Mouse (Mus musculus): ENCODE measurements around the gene Snrpg. TPM values are rescaled to one million over a fixed set of nuclear protein-coding genes. Genes with fewer than 3 reads are reported as not detected.
A peak's percentile ranks its signal among the peaks of the same experiment; 100 is the strongest.

Gene Snrpg
- polyA plus RNA-seq, 1 experiment from 2014 or later: 781 TPM

- Histone ChIP-seq H3K4me3 (peak overlapping the region; percentile 91), H3K9ac (peak overlapping the region; percentile 44), H3K27me3 (peaks cover 4% of the 10 kb centered on the region; the same call in 1 of the 2 replicates), H3K36me3 (peaks cover 6% of the 10 kb centered on the region; the same call in 1 of the 2 replicates), H3K9me3 (no peaks in the 10 kb centered on the region), H3K4me1 (peaks cover 18% of the 10 kb centered on the region; the same call in 1 of the 2 replicates), H3K27ac (peak overlapping the region; percentile 51), H3K4me2 (peak overlapping the region; percentile 65)
- 32% methylated on average over 12 of the region's 12 CpGs for WGBS
- no peak for ATAC-seq (ENCODE audit: insufficient number of reproducible peaks, insufficient read depth, low FRiP score, low TSS enrichment, low read depth)
Measured at GRCm38 (mm10) chr6:86402681-86403607, 31.8 kb downstream of the Snrpg start.

- H3K4me3 ChIP-seq: peak overlapping the region; percentile 91
- peak overlapping the region; percentile 99 for H3K9ac ChIP-seq
- H3K4me2 ChIP-seq: peak overlapping the region; percentile 65
- H3K27ac ChIP-seq: peak overlapping the region; percentile 100
- no peaks in the 10 kb centered on the region for H3K9me3 ChIP-seq
- H3K27me3 ChIP-seq: peaks cover 2% of the 10 kb centered on the region; the same call in 1 of the 2 replicates
- ATAC-seq (ENCODE audit: insufficient number of reproducible peaks, insufficient read depth, low FRiP score, low TSS enrichment, low read depth): peak; percentile 65
- H3K36me3 ChIP-seq: peaks cover 6% of the 10 kb centered on the region; the same call in 1 of the 2 replicates
- under 1% methylated on average over 15 of the region's 15 CpGs for WGBS
- peaks cover 18% of the 10 kb centered on the region; the same call in 1 of the 2 replicates for H3K4me1 ChIP-seq
Measured at GRCm38 (mm10) chr6:86403728-86404099, 32.6 kb downstream of the Snrpg start.

GRCm38 (mm10) chr6:86404100-86404861, 33.2 kb downstream of the Snrpg start, which contains the start of gene Tia1:
TSS of gene Tia1 (plus strand) at chr6:86404219.
- Histone ChIP-seq H3K36me3 (peaks cover 6% of the 10 kb centered on the region; the same call in 1 of the 2 replicates), H3K4me1 (peaks cover 18% of the 10 kb centered on the region; the same call in 1 of the 2 replicates), H3K4me3 (peak within 1 kb of the TSS; percentile 91), H3K9me3 (no peaks in the 10 kb centered on the region), H3K27ac (peak within 1 kb of the TSS; percentile 100), H3K27me3 (no peaks in the 10 kb centered on the region), H3K4me2 (peak within 1 kb of the TSS; percentile 65), H3K9ac (peak within 1 kb of the TSS; percentile 99)
- ATAC-seq (ENCODE audit: insufficient number of reproducible peaks, insufficient read depth, low FRiP score, low TSS enrichment, low read depth): peak; percentile 95
- under 1% methylated on average over 61 of the region's 62 CpGs for whole genome bisulfite sequencing

- no peak for ATAC-seq (ENCODE audit: insufficient number of reproducible peaks, insufficient read depth, low FRiP score, low TSS enrichment, low read depth)
- H3K4me2 ChIP-seq: peak overlapping the region; percentile 65
- peak overlapping the region; percentile 91 for H3K4me3 ChIP-seq
- peaks cover 18% of the 10 kb centered on the region; the same call in 1 of the 2 replicates for H3K4me1 ChIP-seq
- H3K36me3 ChIP-seq: peaks cover 6% of the 10 kb centered on the region; the same call in 1 of the 2 replicates
- no peaks in the 10 kb centered on the region for H3K9me3 ChIP-seq
- under 1% methylated on average over 11 of the region's 11 CpGs for WGBS
- peak overlapping the region; percentile 99 for H3K9ac ChIP-seq
- H3K27ac ChIP-seq: peak overlapping the region; percentile 100
- H3K27me3 ChIP-seq: no peaks in the 10 kb centered on the region
Measured at GRCm38 (mm10) chr6:86404996-86405395, 33.9 kb downstream of the Snrpg start.

GRCm38 (mm10) chr6:86406306-86406705, 35.2 kb downstream of the Snrpg start:
- ATAC-seq (ENCODE audit: insufficient number of reproducible peaks, insufficient read depth, low FRiP score, low TSS enrichment, low read depth): no peak
- Histone ChIP-seq H3K4me2 (peak overlapping the region; percentile 65), H3K9ac (no peak overlapping the region), H3K27me3 (no peaks in the 10 kb centered on the region), H3K27ac (no peak overlapping the region), H3K4me3 (peak overlapping the region; percentile 91), H3K9me3 (no peaks in the 10 kb centered on the region), H3K4me1 (peaks cover 13% of the 10 kb centered on the region; the same call in 1 of the 2 replicates), H3K36me3 (peaks cover 6% of the 10 kb centered on the region; the same call in 1 of the 2 replicates)

- no peaks in the 10 kb centered on the region for H3K27me3 ChIP-seq
- H3K36me3 ChIP-seq: peaks cover 84% of the 10 kb centered on the region
- no peak overlapping the region for H3K9ac ChIP-seq
- H3K9me3 ChIP-seq: no peaks in the 10 kb centered on the region
- no peak for ATAC-seq (ENCODE audit: insufficient number of reproducible peaks, insufficient read depth, low FRiP score, low TSS enrichment, low read depth)
- no peak overlapping the region for H3K4me2 ChIP-seq
- H3K4me3 ChIP-seq: no peak overlapping the region
- 89% methylated on average over 6 of the region's 6 CpGs for WGBS
- no peak overlapping the region for H3K27ac ChIP-seq
- no peaks in the 10 kb centered on the region for H3K4me1 ChIP-seq
Measured at GRCm38 (mm10) chr6:86418711-86419110, 47.6 kb downstream of the Snrpg start.

GRCm38 (mm10) chr6:86419239-86419638, 48.1 kb downstream of the Snrpg start:
- peaks cover 82% of the 10 kb centered on the region for H3K36me3 ChIP-seq
- no peaks in the 10 kb centered on the region for H3K27me3 ChIP-seq
- WGBS: 84% methylated on average over 3 of the region's 3 CpGs
- no peaks in the 10 kb centered on the region for H3K4me1 ChIP-seq
- no peak overlapping the region for H3K4me3 ChIP-seq
- H3K9ac ChIP-seq: no peak overlapping the region
- ATAC-seq (ENCODE audit: insufficient number of reproducible peaks, insufficient read depth, low FRiP score, low TSS enrichment, low read depth): no peak
- no peak overlapping the region for H3K27ac ChIP-seq
- H3K9me3 ChIP-seq: no peaks in the 10 kb centered on the region
- H3K4me2 ChIP-seq: no peak overlapping the region

GRCm38 (mm10) chr6:86420491-86420890, 49.4 kb downstream of the Snrpg start:
- Histone ChIP-seq H3K27me3 (no peaks in the 10 kb centered on the region), H3K4me2 (no peak overlapping the region), H3K4me3 (no peak overlapping the region), H3K9ac (no peak overlapping the region), H3K4me1 (no peaks in the 10 kb centered on the region), H3K27ac (no peak overlapping the region), H3K36me3 (peaks cover 84% of the 10 kb centered on the region), H3K9me3 (no peaks in the 10 kb centered on the region)
- ATAC-seq (ENCODE audit: insufficient number of reproducible peaks, insufficient read depth, low FRiP score, low TSS enrichment, low read depth): no peak
- 81% methylated on average over 6 of the region's 6 CpGs for WGBS

- H3K36me3 ChIP-seq: peaks cover 79% of the 10 kb centered on the region
- H3K9ac ChIP-seq: no peak within 1 kb of the TSS
- no peak within 1 kb of the TSS for H3K4me2 ChIP-seq
- 92% methylated on average over 1 of the region's 1 CpGs for WGBS
- H3K27me3 ChIP-seq: no peaks in the 10 kb centered on the region
- no peaks in the 10 kb centered on the region for H3K9me3 ChIP-seq
- H3K4me3 ChIP-seq: no peak within 1 kb of the TSS
- ATAC-seq (ENCODE audit: insufficient number of reproducible peaks, insufficient read depth, low FRiP score, low TSS enrichment, low read depth): no peak
- no peaks in the 10 kb centered on the region for H3K4me1 ChIP-seq
- H3K27ac ChIP-seq: no peak within 1 kb of the TSS
Measured at GRCm38 (mm10) chr6:86426358-86426757, 55.3 kb downstream of the Snrpg start, which contains the start of gene Gm44790. TSS of gene Gm44790 (plus strand) at chr6:86426658.
